Mouse (Mus musculus) liver, embryonic 15.5 days (tissue): Measurements from ENCODE around the gene Gfod1. TPM values are rescaled to one million over a fixed set of nuclear protein-coding genes. Genes with fewer than 3 reads are reported as not detected.

ENCODE experiments used
- ATAC-seq: fragments of 200-750 bp; cut with Nextera tagmentation; 2 replicates; pipeline ENCODE4 v1.8.0; 2017; ENCODE audit warnings: moderate number of reproducible peaks, mild to moderate bottlenecking, moderate library complexity; ENCODE audit not compliant: insufficient read depth
- H3K27ac ChIP-seq: fragments of 300-500 bp; sonication (generic); replicated peaks from 2 replicates; pipeline ENCODE4 v1.5.1; 2015; ENCODE audit warnings: mild to moderate bottlenecking, inconsistent platforms
- H3K27me3 ChIP-seq: fragments of 300-500 bp; sonication (generic); 2 replicates; pipeline ENCODE4 v1.6.1; 2015; ENCODE audit warnings: mild to moderate bottlenecking, inconsistent platforms
- H3K36me3 ChIP-seq: fragments of 300-500 bp; sonication (generic); replicated peaks from 2 replicates; pipeline ENCODE4 v1.6.1; 2015; ENCODE audit warnings: moderate library complexity, mild to moderate bottlenecking, inconsistent platforms
- H3K4me1 ChIP-seq: fragments of 300-500 bp; sonication (generic); replicated peaks from 2 replicates; pipeline ENCODE4 v1.6.1; 2015; ENCODE audit warnings: inconsistent platforms
- H3K4me2 ChIP-seq: fragments of 300-500 bp; sonication (generic); 2 replicates; pipeline ENCODE4 v1.6.1; 2015; ENCODE audit warnings: moderate library complexity, mild to moderate bottlenecking, inconsistent platforms
- H3K4me3 ChIP-seq: fragments of 300-500 bp; sonication (generic); replicated peaks from 2 replicates; pipeline ENCODE4 v1.5.1; 2015; ENCODE audit warnings: mild to moderate bottlenecking, inconsistent platforms
- H3K9ac ChIP-seq: fragments of 300-500 bp; sonication (generic); 2 replicates; pipeline ENCODE4 v1.6.1; 2015; ENCODE audit warnings: moderate library complexity, mild to moderate bottlenecking, inconsistent platforms
- H3K9me3 ChIP-seq: fragments of 300-500 bp; sonication (generic); replicated peaks from 2 replicates; pipeline ENCODE4 v1.6.1; 2016; ENCODE audit warnings: inconsistent platforms
- WGBS: fragments of 180-500 bp; shearing (Covaris S2); methylation state at CpG from one replicate; pipeline ENCODE4 v1.1.7; 2015; ENCODE audit warnings: mixed read lengths; ENCODE audit not compliant: insufficient replicate concordance; 5-methylcytosine and 5-hydroxymethylcytosine counted together
- polyA plus RNA-seq: library from polyadenylated mRNA; unstranded; fragments of >200 nt; fragmentation: Nextera tagmentation; extraction: Ambion mirVana; gene quantifications from 2 replicates; pipeline ENCODE4 v1.2.1, GENCODE M21; 2015

Gfod1 gene
- polyA plus RNA-seq, 1 experiment from 2014 or later = 0.24 TPM

- H3K27ac ChIP-seq = 0 out of 2 replicates have a peak overlapping the region, but pooled peaks have one; percentile 19
Observed at GRCm38 (mm10) chr13:43217059-43217458, 86.9 kb downstream of the Gfod1 start.

GRCm38 (mm10) chr13:43215994-43216706 lies 87.8 kb downstream of the Gfod1 start:
- Histone ChIP-seq H3K9ac (no peak overlapping the region), H3K27ac (no peak overlapping the region; the same call in 1 of the 2 replicates), H3K4me1 (peaks cover 46% of the 10 kb centered on the region), H3K4me3 (no peak overlapping the region), H3K9me3 (no peaks in the 10 kb centered on the region), H3K4me2 (no peak overlapping the region), H3K36me3 (no peaks in the 10 kb centered on the region), H3K27me3 (peaks cover 62% of the 10 kb centered on the region)
- ATAC-seq = no peak
- WGBS = 60% methylated on average over 9 of the region's 9 CpGs

More at GRCm38 (mm10) chr13:43217059-43217458, 86.9 kb downstream of the Gfod1 start:
- Histone ChIP-seq H3K4me3 (no peak overlapping the region), H3K9ac (no peak overlapping the region), H3K27me3 (peaks cover 55% of the 10 kb centered on the region), H3K4me1 (peaks cover 43% of the 10 kb centered on the region), H3K4me2 (no peak overlapping the region), H3K9me3 (no peaks in the 10 kb centered on the region), H3K36me3 (no peaks in the 10 kb centered on the region)
- ATAC-seq = no peak
- WGBS = 14% methylated on average over 8 of the region's 8 CpGs

DNA sequence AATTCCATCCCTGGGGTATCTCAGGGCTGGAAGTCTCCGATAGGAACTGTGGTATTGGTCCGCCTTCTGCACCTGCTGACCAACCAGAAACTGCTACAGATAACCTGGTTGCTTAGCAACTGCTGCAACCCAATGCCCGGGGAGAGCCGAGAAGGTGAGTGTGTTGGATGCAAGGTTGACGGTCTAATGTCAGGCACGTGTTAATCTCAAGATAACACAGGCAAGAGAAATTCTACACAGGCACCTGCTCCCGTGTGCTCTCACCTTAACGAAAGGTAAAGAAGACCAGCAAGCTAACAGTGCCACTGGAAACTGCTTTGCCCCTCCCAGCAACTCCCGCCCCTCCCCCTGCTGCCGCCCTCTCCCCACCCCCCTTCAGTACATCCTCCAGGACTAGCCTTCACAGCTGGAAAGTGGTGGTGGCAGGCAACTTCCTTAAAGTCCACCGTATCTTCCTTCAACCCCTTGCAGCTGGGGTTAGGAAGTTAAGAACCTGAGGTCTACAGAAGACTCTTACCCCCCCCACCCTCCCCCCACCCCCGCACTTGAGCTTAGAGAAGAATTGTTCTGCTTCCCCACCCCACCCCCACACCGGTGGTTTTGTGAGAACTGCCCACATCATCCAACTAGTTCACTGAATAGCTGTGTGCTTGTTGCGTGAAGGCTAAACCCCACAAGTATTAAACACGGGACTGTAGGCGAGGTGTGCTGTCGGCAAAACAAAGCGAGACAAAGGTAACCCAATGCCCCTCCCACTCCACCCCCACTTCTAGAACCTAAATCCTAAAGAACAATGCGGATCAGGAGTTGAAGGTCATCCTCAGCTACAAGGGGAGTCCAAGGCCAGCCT lies 88.6 kb downstream of the Gfod1 start:
- Histone ChIP-seq H3K36me3 (no peaks in the 10 kb centered on the region), H3K9me3 (no peaks in the 10 kb centered on the region), H3K27ac (no peak overlapping the region; the same call in 1 of the 2 replicates), H3K4me1 (peaks cover 46% of the 10 kb centered on the region), H3K9ac (no peak overlapping the region), H3K4me2 (peak overlapping the region; percentile 9; the same call in 1 of the 2 replicates), H3K27me3 (peaks cover 67% of the 10 kb centered on the region), H3K4me3 (no peak overlapping the region)
- 7% methylated on average over 19 of the region's 19 CpGs for WGBS
- ATAC-seq = no peak

DNA sequence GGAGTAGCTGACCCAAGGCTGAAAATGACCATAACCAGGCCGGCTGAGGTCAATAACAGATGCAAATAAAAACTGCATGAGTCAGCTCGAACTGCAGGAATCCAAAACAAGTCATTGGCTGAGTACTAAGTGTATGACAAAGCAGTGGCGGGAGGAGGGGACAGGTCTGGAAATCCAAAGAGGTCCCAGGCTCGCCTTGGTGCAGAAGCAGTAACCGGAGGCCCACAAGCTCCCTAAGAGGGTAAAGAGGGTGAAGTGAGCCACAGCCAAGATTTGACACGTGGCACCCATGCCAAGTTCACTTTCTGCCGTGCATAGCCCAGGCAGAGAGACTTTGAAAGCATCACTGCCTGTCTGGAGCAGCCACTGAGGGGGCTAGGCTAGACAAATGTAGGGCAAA lies 91.6 kb downstream of the Gfod1 start:
- no peaks in the 10 kb centered on the region for H3K9me3 ChIP-seq
- H3K4me1 ChIP-seq = peaks cover 64% of the 10 kb centered on the region
- WGBS = 44% methylated on average over 7 of the region's 7 CpGs
- H3K4me2 ChIP-seq = no peak overlapping the region
- peaks cover 59% of the 10 kb centered on the region for H3K27me3 ChIP-seq
- no peak overlapping the region for H3K9ac ChIP-seq
- ATAC-seq = no peak
- H3K36me3 ChIP-seq = no peaks in the 10 kb centered on the region
- no peak overlapping the region for H3K4me3 ChIP-seq
- H3K27ac ChIP-seq = no peak overlapping the region

DNA sequence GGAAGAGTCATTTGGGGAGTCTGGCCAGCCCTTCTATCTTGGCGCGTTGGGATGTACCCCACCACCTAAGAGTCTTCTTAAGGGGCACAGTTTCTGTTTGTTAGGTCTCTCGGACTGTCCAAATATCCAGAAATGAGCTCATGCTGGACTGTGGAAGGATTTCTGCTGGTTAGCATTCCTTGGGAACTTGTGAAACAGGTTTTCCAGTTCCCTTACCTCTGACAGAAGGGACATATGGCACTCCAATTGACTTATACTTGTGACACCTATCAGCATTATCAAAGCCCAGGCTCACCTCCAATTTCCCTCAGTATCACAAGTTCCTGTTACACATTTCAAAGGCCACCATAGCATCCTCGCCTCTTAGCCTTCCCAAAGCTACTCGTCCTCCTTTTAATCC lies 93.0 kb downstream of the Gfod1 start:
- peaks cover 45% of the 10 kb centered on the region for H3K27me3 ChIP-seq
- H3K4me1 ChIP-seq = peaks cover 51% of the 10 kb centered on the region
- H3K4me2 ChIP-seq = no peak overlapping the region
- H3K27ac ChIP-seq = no peak overlapping the region
- H3K9ac ChIP-seq = no peak overlapping the region
- H3K9me3 ChIP-seq = no peaks in the 10 kb centered on the region
- H3K36me3 ChIP-seq = no peaks in the 10 kb centered on the region
- H3K4me3 ChIP-seq = no peak overlapping the region
- ATAC-seq = no peak
- 56% methylated on average over 5 of the region's 5 CpGs for WGBS

GRCm38 (mm10) chr13:43209560-43209959 lies 94.4 kb downstream of the Gfod1 start:
- Histone ChIP-seq H3K4me2 (peak overlapping the region; percentile 44), H3K4me1 (peaks cover 39% of the 10 kb centered on the region), H3K27me3 (peaks cover 32% of the 10 kb centered on the region), H3K36me3 (no peaks in the 10 kb centered on the region), H3K4me3 (no peak overlapping the region), H3K9me3 (no peaks in the 10 kb centered on the region), H3K27ac (peak overlapping the region; percentile 55; the same call in 1 of the 2 replicates), H3K9ac (no peak overlapping the region)
- WGBS = 17% methylated on average over 5 of the region's 5 CpGs
- 0 out of 2 replicates have a peak, but pooled peaks have one; percentile 13 for ATAC-seq

- Histone ChIP-seq H3K4me2 (peak overlapping the region; percentile 44), H3K4me3 (no peak overlapping the region), H3K9me3 (no peaks in the 10 kb centered on the region), H3K9ac (no peak overlapping the region), H3K4me1 (peaks cover 41% of the 10 kb centered on the region), H3K36me3 (no peaks in the 10 kb centered on the region), H3K27ac (peak overlapping the region; percentile 55), H3K27me3 (peaks cover 28% of the 10 kb centered on the region)
- ATAC-seq = peak; percentile 59
- 24% methylated on average over 16 of the region's 16 CpGs for WGBS
Observed at GRCm38 (mm10) chr13:43208914-43209439, 95.0 kb downstream of the Gfod1 start.

- ATAC-seq = no peak
- no peak overlapping the region for H3K27ac ChIP-seq
- no peak overlapping the region for H3K4me3 ChIP-seq
- H3K36me3 ChIP-seq = no peaks in the 10 kb centered on the region
- 78% methylated on average over 12 of the region's 12 CpGs for WGBS
- 0 out of 2 replicates have a peak, but pooled peaks cover 13% of the 10 kb centered on the region for H3K27me3 ChIP-seq
- H3K4me1 ChIP-seq = peaks cover 33% of the 10 kb centered on the region
- H3K9me3 ChIP-seq = no peaks in the 10 kb centered on the region
- H3K9ac ChIP-seq = no peak overlapping the region
- no peak overlapping the region for H3K4me2 ChIP-seq
Observed at GRCm38 (mm10) chr13:43206118-43206683, 97.8 kb downstream of the Gfod1 start.

DNA sequence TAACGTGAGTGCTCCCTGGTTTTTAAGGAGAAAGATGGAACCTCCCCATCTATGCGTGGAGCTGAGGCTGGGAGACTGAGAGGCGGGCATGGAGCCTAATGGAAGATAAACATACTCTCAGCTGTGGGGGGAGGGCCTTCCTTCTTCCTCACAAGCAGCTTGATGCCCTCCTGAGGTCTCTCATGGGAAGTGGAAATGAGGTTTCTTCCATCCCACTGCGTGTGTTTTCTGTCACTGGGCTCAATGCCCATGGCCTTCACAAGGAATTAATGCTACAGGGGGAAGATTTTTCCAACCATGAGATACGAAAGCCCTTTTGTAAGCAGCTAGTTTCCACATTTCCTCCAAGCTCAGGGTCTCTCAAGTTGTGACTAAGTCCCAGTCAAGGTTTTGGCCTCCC lies 100.3 kb downstream of the Gfod1 start:
- Histone ChIP-seq H3K9me3 (no peaks in the 10 kb centered on the region), H3K4me3 (no peak overlapping the region), H3K9ac (no peak overlapping the region), H3K27me3 (peaks cover 13% of the 10 kb centered on the region), H3K4me2 (no peak overlapping the region), H3K4me1 (peaks cover 30% of the 10 kb centered on the region), H3K27ac (no peak overlapping the region), H3K36me3 (no peaks in the 10 kb centered on the region)
- ATAC-seq = no peak
- 38% methylated on average over 5 of the region's 5 CpGs for WGBS

DNA sequence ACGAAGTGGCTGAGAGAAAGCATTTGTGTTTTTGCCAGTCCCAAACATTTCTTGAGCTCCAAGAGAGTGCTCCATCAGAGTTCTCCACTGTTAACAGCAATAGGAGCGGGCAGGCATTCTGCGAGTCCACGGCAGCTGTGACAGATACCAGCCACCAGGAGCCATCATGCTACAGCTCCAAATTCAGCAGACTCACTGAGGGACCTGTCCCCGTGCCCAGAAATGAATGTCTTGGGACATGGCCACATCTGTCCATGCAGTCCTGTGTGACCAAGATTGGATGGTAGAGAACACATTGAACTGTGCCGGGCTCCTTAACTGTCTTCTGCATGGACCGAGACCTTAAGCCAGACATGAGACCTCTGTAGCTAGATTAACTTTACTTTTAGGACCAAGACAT lies 100.7 kb downstream of the Gfod1 start:
- ATAC-seq = no peak
- H3K9ac ChIP-seq = no peak overlapping the region
- no peak overlapping the region for H3K4me2 ChIP-seq
- no peak overlapping the region for H3K27ac ChIP-seq
- 73% methylated on average over 7 of the region's 7 CpGs for WGBS
- H3K4me1 ChIP-seq = peaks cover 27% of the 10 kb centered on the region
- H3K36me3 ChIP-seq = no peaks in the 10 kb centered on the region
- no peak overlapping the region for H3K4me3 ChIP-seq
- H3K27me3 ChIP-seq = peaks cover 17% of the 10 kb centered on the region
- H3K9me3 ChIP-seq = no peaks in the 10 kb centered on the region

DNA sequence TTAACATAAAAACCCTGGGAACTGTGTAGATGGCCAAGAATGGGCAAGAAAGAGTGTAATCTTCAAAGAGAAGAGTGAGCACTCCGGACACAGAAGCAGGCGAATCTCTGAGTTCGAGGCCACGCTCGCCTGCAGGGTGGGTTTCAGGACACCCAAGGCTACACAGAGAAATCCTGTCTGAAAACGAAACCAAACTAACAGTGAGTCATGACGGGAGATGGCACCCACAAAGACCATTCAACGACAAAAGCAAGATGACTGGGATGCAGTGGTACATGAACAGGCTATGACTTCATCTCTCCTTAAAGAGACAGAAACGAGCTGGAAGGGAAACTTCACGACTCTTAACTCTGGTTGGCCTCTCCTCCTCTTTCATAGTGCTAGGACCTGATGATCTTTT lies 101.6 kb downstream of the Gfod1 start:
- H3K4me3 ChIP-seq = no peak overlapping the region
- H3K4me1 ChIP-seq = peaks cover 21% of the 10 kb centered on the region
- H3K9ac ChIP-seq = no peak overlapping the region
- WGBS = 61% methylated on average over 10 of the region's 10 CpGs
- H3K27me3 ChIP-seq = peaks cover 25% of the 10 kb centered on the region
- no peaks in the 10 kb centered on the region for H3K36me3 ChIP-seq
- H3K9me3 ChIP-seq = no peaks in the 10 kb centered on the region
- no peak overlapping the region for H3K27ac ChIP-seq
- ATAC-seq = no peak
- no peak overlapping the region for H3K4me2 ChIP-seq
